Mouse (Mus musculus): ENCODE measurements at regions not wholly inside any gene's neighbourhood (a gene's known extent, or its start where the extent isn't known, plus 50 kb on each side); places are given as distances from the start of the nearest gene placed in this dataset.

DNA sequence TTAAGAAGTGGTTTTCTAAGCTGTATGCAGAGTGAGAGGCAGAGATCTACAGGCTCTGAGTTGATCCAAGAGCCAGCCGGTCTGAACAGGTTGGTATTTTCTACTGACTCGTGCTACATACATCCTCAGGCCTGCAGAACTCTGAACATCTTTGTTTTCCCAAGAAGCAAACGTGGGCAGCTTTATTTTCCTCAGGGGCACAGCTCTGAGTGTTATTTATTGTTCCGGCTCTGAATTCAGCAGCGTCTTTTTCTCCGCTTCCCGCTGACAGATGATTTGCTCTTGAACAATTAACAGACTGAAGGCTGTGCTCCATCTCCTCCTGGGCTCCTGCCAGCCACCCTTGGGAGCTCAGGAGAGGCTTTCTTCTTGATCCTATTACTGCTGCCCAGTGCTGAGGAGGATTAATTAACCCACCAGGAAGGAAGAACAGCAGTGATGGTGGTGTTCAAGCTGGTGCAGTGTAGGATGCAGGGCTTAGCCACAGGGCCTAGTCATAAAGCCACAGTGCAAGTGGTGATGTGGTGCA lies 63.5 kb upstream of the Camk1g start:
- TF ChIP-seq CTCF (conservative IDR thresholded peaks at IDR 0.05; ENCODE audit: low read length), result no peak
- TF ChIP-seq NANOG (IDR thresholded peaks at IDR 0.05; ENCODE audit: borderline replicate concordance, low read length), result no peak

Measured in E14TG2a.4 (cell line).